Mouse (Mus musculus) lung, postnatal 0 days (tissue): ENCODE data around the gene Ndufb5. TPM values are rescaled to one million over a fixed set of nuclear protein-coding genes. Genes with fewer than 3 reads are reported as not detected.
A peak's percentile ranks its signal among the peaks of the same experiment; 100 is the strongest.
"Not testable (repeated sequence)": the region's sequence is repeated elsewhere in the genome, so short reads cannot be mapped to it uniquely, and the experiment has no call there.

Experiments used
- ATAC-seq: fragments of 200-750 bp; cut with Nextera tagmentation; 2 replicates; pipeline ENCODE4 v1.8.0; 2017; ENCODE audit warnings: moderate library complexity
- DNase-seq: peaks from one replicate; pipeline ENCODE4 v3.0.0-alpha.2; 2016; ENCODE audit warnings: low spot score
- H3K27ac ChIP-seq: fragments of 300-500 bp; sonication (generic); 2 replicates; pipeline ENCODE4 v1.5.1; 2014; ENCODE audit warnings: antibody characterized with exemption, mild to moderate bottlenecking, low read length, mixed read lengths
- H3K27me3 ChIP-seq: fragments of 300-500 bp; sonication (generic); replicated peaks from 2 replicates; pipeline ENCODE4 v1.6.1; 2014; ENCODE audit warnings: low read length, mixed read lengths; ENCODE audit not compliant: insufficient read depth
- H3K36me3 ChIP-seq: fragments of 300-500 bp; sonication (generic); 2 replicates; pipeline ENCODE4 v1.6.1; 2014; ENCODE audit warnings: low read length, mixed read lengths; ENCODE audit not compliant: insufficient read depth
- H3K4me1 ChIP-seq: fragments of 300-500 bp; sonication (generic); 2 replicates; pipeline ENCODE4 v1.6.1; 2014; ENCODE audit warnings: antibody characterized with exemption, low read depth, low read length, mixed read lengths; ENCODE audit not compliant: insufficient read depth
- H3K4me2 ChIP-seq: fragments of 300-500 bp; sonication (generic); replicated peaks from 2 replicates; pipeline ENCODE4 v1.6.1; 2014; ENCODE audit warnings: low read depth, mild to moderate bottlenecking, low read length, moderate library complexity, mixed read lengths
- H3K4me3 ChIP-seq: fragments of 300-500 bp; sonication (generic); 2 replicates; pipeline ENCODE4 v1.5.1; 2014; ENCODE audit warnings: low read depth, low read length
- H3K9ac ChIP-seq: fragments of 300-500 bp; sonication (generic); replicated peaks from 2 replicates; pipeline ENCODE4 v1.6.1; 2014; ENCODE audit warnings: low read depth, mild to moderate bottlenecking
- H3K9me3 ChIP-seq: fragments of 300-500 bp; sonication (generic); 2 replicates; pipeline ENCODE4 v1.6.1; 2016; ENCODE audit warnings: low read length, mixed read lengths
- CTCF ChIP-seq: IDR thresholded peaks from 2 replicates; pipeline ENCODE4 v1.5.1; 2016; ENCODE audit warnings: antibody characterized with exemption, mild to moderate bottlenecking
- EP300 ChIP-seq: IDR thresholded peaks from 2 replicates; pipeline ENCODE4 v1.6.1; 2016; ENCODE audit warnings: antibody characterized with exemption, mild to moderate bottlenecking, control low read depth
- WGBS: fragments of 180-500 bp; shearing (Covaris S2); extraction: QIAGEN DNeasy Blood & Tissue Kit; methylation state at CpG from one replicate; pipeline ENCODE4 v1.1.7; 2014; 5-methylcytosine and 5-hydroxymethylcytosine counted together
- polyA plus RNA-seq: library from polyadenylated mRNA; unstranded; fragments of >200 nt; fragmentation: Nextera tagmentation; extraction: Ambion mirVana; gene quantifications from 2 replicates; pipeline ENCODE4 v1.2.1, GENCODE M21; 2015

The Ndufb5 gene
- polyA plus RNA-seq, 1 experiment from 2014 or later: 259 TPM

GRCm38 (mm10) chr3:32708052-32708367 is 28.8 kb upstream of the Ndufb5 start:
- no peak overlapping the region for H3K27ac ChIP-seq
- H3K36me3 ChIP-seq: 0 out of 2 replicates have a peak, but pooled peaks cover 3% of the 10 kb centered on the region
- no peaks in the 10 kb centered on the region for H3K9me3 ChIP-seq
- no peak for TF ChIP-seq CTCF
- no peak for TF ChIP-seq EP300
- H3K4me2 ChIP-seq: peak overlapping the region; percentile 61
- no peaks in the 10 kb centered on the region; the same call in 1 of the 2 replicates for H3K4me1 ChIP-seq
- no peaks in the 10 kb centered on the region for H3K27me3 ChIP-seq
- no peak overlapping the region for H3K9ac ChIP-seq
- 5% methylated on average over 4 of the region's 4 CpGs for WGBS
- ATAC-seq (no peak), DNase-seq (no peak)
- peak overlapping the region; percentile 95 for H3K4me3 ChIP-seq

- H3K9me3 ChIP-seq: no peaks in the 10 kb centered on the region
- H3K4me3 ChIP-seq: peak overlapping the region; percentile 95
- WGBS: under 1% methylated on average over 88 of the region's 90 CpGs
- no peaks in the 10 kb centered on the region for H3K27me3 ChIP-seq
- peak overlapping the region; percentile 88 for H3K9ac ChIP-seq
- H3K4me1 ChIP-seq: no peaks in the 10 kb centered on the region; the same call in 1 of the 2 replicates
- H3K36me3 ChIP-seq: peaks cover 3% of the 10 kb centered on the region; the same call in 1 of the 2 replicates
- peak overlapping the region; percentile 90 for H3K27ac ChIP-seq
- TF ChIP-seq CTCF (peak; percentile 37), EP300 (no peak)
- DNase-seq (peak; percentile 99), ATAC-seq (peak; percentile 99)
- peak overlapping the region; percentile 61 for H3K4me2 ChIP-seq
Observed at GRCm38 (mm10) chr3:32708368-32709231, 28.2 kb upstream of the Ndufb5 start.

GRCm38 (mm10) chr3:32709388-32709787 is 27.4 kb upstream of the Ndufb5 start:
- Histone ChIP-seq H3K4me2 (peak overlapping the region; percentile 61), H3K4me1 (no peaks in the 10 kb centered on the region; the same call in 1 of the 2 replicates), H3K9ac (peak overlapping the region; percentile 88), H3K27me3 (no peaks in the 10 kb centered on the region), H3K4me3 (peak overlapping the region; percentile 95), H3K9me3 (no peaks in the 10 kb centered on the region), H3K36me3 (peaks cover 5% of the 10 kb centered on the region; the same call in 1 of the 2 replicates), H3K27ac (peak overlapping the region; percentile 90)
- TF ChIP-seq EP300: no peak
- no peak for TF ChIP-seq CTCF
- ATAC-seq (no peak), DNase-seq (no peak)
- WGBS: 6% methylated on average over 9 of the region's 9 CpGs

GRCm38 (mm10) chr3:32713711-32714110 is 23.1 kb upstream of the Ndufb5 start:
- DNase-seq (no peak), ATAC-seq (no peak)
- TF ChIP-seq CTCF (no peak), EP300 (no peak)
- Histone ChIP-seq H3K27me3 (no peaks in the 10 kb centered on the region), H3K4me2 (no peak overlapping the region), H3K4me3 (no peak overlapping the region), H3K36me3 (peaks cover 29% of the 10 kb centered on the region; the same call in 1 of the 2 replicates), H3K4me1 (no peaks in the 10 kb centered on the region; the same call in 1 of the 2 replicates), H3K9me3 (no peaks in the 10 kb centered on the region), H3K27ac (no peak overlapping the region), H3K9ac (no peak overlapping the region)
- 94% methylated on average over 3 of the region's 3 CpGs for WGBS

- H3K27me3 ChIP-seq, ATAC-seq, DNase-seq, H3K4me1 ChIP-seq, H3K4me2 ChIP-seq, H3K4me3 ChIP-seq, H3K9ac ChIP-seq, H3K9me3 ChIP-seq: not testable (repeated sequence)
- WGBS: 96% methylated on average over 6 of the region's 6 CpGs
- Histone ChIP-seq H3K27ac (peak overlapping the region; percentile 14; the same call in 1 of the 2 replicates), H3K36me3 (peaks cover 35% of the 10 kb centered on the region; the same call in 1 of the 2 replicates)
Observed at GRCm38 (mm10) chr3:32717403-32717802, 19.4 kb upstream of the Ndufb5 start.

GRCm38 (mm10) chr3:32718271-32718670 is 18.5 kb upstream of the Ndufb5 start:
- H3K4me3 ChIP-seq: no peak overlapping the region
- H3K27me3 ChIP-seq: no peaks in the 10 kb centered on the region
- TF ChIP-seq EP300 (peak; percentile 84), CTCF (no peak)
- no peaks in the 10 kb centered on the region for H3K4me1 ChIP-seq
- 72% methylated on average over 5 of the region's 5 CpGs for WGBS
- H3K36me3 ChIP-seq: peaks cover 41% of the 10 kb centered on the region; the same call in 1 of the 2 replicates
- no peak overlapping the region for H3K27ac ChIP-seq
- DNase-seq: peak; percentile 91
- peak; percentile 96 for ATAC-seq
- H3K4me2 ChIP-seq: no peak overlapping the region
- H3K9ac ChIP-seq: no peak overlapping the region
- no peaks in the 10 kb centered on the region for H3K9me3 ChIP-seq
